Mouse (Mus musculus): ENCODE data around the gene March8. TPM values are rescaled to one million over a fixed set of nuclear protein-coding genes. Genes with fewer than 3 reads are reported as not detected.
"Not testable (repeated sequence)": the region's sequence is repeated elsewhere in the genome, so short reads cannot be mapped to it uniquely, and the experiment has no call there.

Gene March8
- polyA plus RNA-seq, 1 experiment from 2014 or later = 24.0 TPM

DNA sequence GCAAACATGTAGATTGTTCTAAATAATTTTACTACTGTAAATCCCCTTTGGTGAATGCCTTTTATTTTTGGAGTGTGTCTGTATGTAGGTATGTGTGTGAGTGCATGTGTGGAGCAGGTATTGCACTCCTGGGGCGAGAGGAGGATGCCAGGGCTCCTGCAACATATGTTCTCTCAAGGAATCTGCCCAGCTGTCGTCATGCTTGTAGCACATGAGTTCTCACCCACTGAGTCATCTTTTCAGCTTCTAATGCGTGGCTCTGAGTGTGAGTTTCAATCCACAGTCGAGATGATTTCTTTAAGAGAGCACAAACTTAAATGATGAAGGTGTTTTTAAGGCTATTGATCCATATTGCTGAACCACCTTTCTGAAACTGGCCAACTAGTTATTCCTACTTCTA is 13.7 kb downstream of the March8 start:
- no peaks in the 10 kb centered on the region for H3K36me3 ChIP-seq (ENCODE audit: control insufficient read depth, insufficient read depth, low read length)
- ATAC-seq (ENCODE audit: low FRiP score, low TSS enrichment) (no peak), DNase-seq (ENCODE audit: low spot score) (no peak)
- no peak overlapping the region for H3K4me3 ChIP-seq (ENCODE audit: low read depth, low read length)
- no peaks in the 10 kb centered on the region for H3K9me3 ChIP-seq (ENCODE audit: control insufficient read depth, low read length)
- no peak overlapping the region for H3K27ac ChIP-seq (replicated peaks)
- TF ChIP-seq EP300 (optimal IDR thresholded peaks at IDR 0.05) = no peak
- TF ChIP-seq CTCF (IDR thresholded peaks at IDR 0.05; ENCODE audit: low read depth) = no peak
- 74% methylated on average over 4 of the region's 4 CpGs for WGBS
- no peaks in the 10 kb centered on the region for H3K4me1 ChIP-seq (replicated peaks; ENCODE audit: control insufficient read depth, insufficient read depth)
- no peak overlapping the region for H3K9ac ChIP-seq (ENCODE audit: low read length)
- no peak overlapping the region for H3K4me2 ChIP-seq (replicated peaks; ENCODE audit: low read depth)
- no peaks in the 10 kb centered on the region for H3K27me3 ChIP-seq (ENCODE audit: control insufficient read depth, insufficient read depth, low read length)

DNA sequence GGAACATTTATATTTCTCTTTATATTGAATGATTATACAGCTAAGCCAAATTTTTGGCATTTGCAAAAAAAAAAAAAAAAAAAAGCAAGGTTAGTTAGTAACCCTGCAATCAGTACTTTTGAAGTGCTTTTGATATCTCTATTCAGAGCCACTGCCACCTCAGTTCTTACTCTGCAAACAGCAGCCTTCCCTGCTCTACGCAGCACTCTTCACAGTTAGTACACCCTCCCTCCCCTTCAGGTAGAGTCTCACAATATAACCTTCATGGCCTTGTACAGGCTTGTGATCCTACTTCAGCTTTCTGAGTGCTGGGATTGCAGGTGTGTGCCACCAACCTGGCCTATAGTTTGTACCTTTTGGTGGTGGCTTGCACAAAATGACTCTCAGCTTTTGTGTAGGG is 15.6 kb downstream of the March8 start:
- no peak overlapping the region for H3K9ac ChIP-seq (ENCODE audit: low read length)
- no peak for TF ChIP-seq EP300 (optimal IDR thresholded peaks at IDR 0.05)
- TF ChIP-seq CTCF (IDR thresholded peaks at IDR 0.05; ENCODE audit: low read depth) = no peak
- no peak overlapping the region for H3K4me3 ChIP-seq (ENCODE audit: low read depth, low read length)
- H3K36me3 ChIP-seq (ENCODE audit: control insufficient read depth, insufficient read depth, low read length) = no peaks in the 10 kb centered on the region
- no peak overlapping the region for H3K27ac ChIP-seq (replicated peaks)
- WGBS = 80% methylated on average over 1 of the region's 1 CpGs
- no peak overlapping the region for H3K4me2 ChIP-seq (replicated peaks; ENCODE audit: low read depth)
- no peaks in the 10 kb centered on the region for H3K4me1 ChIP-seq (replicated peaks; ENCODE audit: control insufficient read depth, insufficient read depth)
- DNase-seq (ENCODE audit: low spot score) = no peak
- no peaks in the 10 kb centered on the region for H3K27me3 ChIP-seq (ENCODE audit: control insufficient read depth, insufficient read depth, low read length)
- no peak for ATAC-seq (ENCODE audit: low FRiP score, low TSS enrichment)
- H3K9me3 ChIP-seq (ENCODE audit: control insufficient read depth, low read length) = no peaks in the 10 kb centered on the region

DNA sequence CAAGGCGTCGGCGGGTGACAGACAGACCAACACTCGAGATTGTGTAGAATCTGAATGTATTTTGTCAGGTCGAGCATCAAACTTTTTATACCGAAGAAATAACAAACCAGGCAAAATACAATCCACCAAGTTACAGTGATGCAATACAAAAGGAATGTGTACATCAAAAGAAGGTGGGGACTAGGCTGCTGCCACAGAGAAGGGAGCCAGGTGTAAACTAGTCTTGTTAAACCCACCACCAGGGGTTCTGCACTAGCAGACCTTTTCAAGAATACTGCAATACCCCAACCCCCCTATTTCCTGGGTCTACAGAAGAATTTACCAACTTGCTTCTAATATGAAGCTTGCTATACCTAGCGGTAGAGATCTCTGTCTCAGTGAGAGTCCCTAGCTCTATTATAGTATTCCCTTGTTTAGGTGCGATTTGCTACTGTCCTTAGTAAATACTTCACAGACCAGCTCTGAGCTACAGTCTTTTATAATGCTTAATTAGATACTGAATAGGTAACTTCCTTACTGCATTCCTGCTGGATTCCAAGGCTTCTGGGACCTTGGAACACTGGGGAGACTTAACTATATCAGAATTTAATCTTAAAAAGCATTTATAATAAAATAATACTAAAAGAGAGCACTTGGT is 18.6 kb downstream of the March8 start:
- not testable (repeated sequence) for ATAC-seq (ENCODE audit: low FRiP score, low TSS enrichment); DNase-seq (ENCODE audit: low spot score); H3K4me1 ChIP-seq (replicated peaks; ENCODE audit: control insufficient read depth, insufficient read depth); H3K9me3 ChIP-seq (ENCODE audit: control insufficient read depth, low read length); H3K9ac ChIP-seq (ENCODE audit: low read length); H3K27ac ChIP-seq (replicated peaks); H3K4me3 ChIP-seq (ENCODE audit: low read depth, low read length); H3K4me2 ChIP-seq (replicated peaks; ENCODE audit: low read depth); H3K27me3 ChIP-seq (ENCODE audit: control insufficient read depth, insufficient read depth, low read length); H3K36me3 ChIP-seq (ENCODE audit: control insufficient read depth, insufficient read depth, low read length)
- 62% methylated on average over 8 of the region's 8 CpGs for WGBS

DNA sequence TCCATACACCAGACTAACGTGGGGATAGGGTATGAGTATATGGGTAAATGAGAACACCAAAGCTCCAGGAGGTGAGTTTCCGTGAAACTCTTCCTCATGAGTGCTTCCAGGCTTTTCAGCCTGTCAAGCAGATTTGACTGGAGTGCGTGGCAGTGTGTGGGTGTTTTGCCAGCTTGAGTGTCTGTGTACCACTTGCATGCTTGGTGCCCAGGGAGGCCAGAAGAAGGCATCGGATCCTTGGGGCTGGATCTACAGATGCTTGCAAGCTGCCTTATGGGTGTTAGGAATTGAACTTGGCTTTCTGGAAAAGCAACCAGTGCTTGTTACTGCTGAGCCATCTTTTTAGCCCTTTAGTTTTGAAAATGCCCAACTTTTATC is 19.1 kb downstream of the March8 start:
- H3K4me3 ChIP-seq (ENCODE audit: low read depth, low read length) = no peak overlapping the region
- no peak overlapping the region for H3K9ac ChIP-seq (ENCODE audit: low read length)
- no peaks in the 10 kb centered on the region for H3K9me3 ChIP-seq (ENCODE audit: control insufficient read depth, low read length)
- DNase-seq (ENCODE audit: low spot score) (no peak), ATAC-seq (ENCODE audit: low FRiP score, low TSS enrichment) (no peak)
- WGBS = 77% methylated on average over 4 of the region's 4 CpGs
- H3K4me2 ChIP-seq (replicated peaks; ENCODE audit: low read depth) = no peak overlapping the region
- H3K27ac ChIP-seq (replicated peaks) = no peak overlapping the region
- no peaks in the 10 kb centered on the region for H3K4me1 ChIP-seq (replicated peaks; ENCODE audit: control insufficient read depth, insufficient read depth)
- H3K27me3 ChIP-seq (ENCODE audit: control insufficient read depth, insufficient read depth, low read length) = no peaks in the 10 kb centered on the region
- no peaks in the 10 kb centered on the region for H3K36me3 ChIP-seq (ENCODE audit: control insufficient read depth, insufficient read depth, low read length)
- no peak for TF ChIP-seq CTCF (IDR thresholded peaks at IDR 0.05; ENCODE audit: low read depth)
- TF ChIP-seq EP300 (optimal IDR thresholded peaks at IDR 0.05) = no peak

DNA sequence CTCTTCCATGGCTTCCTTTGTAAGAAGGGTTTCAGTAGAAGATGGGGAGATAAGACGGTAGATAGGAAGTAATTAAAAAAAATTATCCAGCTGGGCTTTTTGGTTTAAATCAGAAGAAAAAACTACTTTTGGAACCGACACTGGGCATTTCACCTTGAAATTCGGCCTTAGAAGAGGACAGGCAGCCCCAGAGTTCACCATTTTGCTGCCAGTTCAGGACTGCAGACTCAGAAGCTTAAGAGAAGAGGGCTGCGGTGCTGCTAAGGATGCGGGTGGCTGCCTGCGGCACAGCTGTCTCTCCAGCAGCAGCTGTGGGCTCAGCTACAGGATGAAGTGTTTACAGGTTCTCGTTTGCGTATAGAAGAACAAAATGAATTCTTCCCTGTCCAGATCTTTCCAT is 20.2 kb downstream of the March8 start:
- Histone ChIP-seq H3K4me1 (replicated peaks; ENCODE audit: control insufficient read depth, insufficient read depth) (no peaks in the 10 kb centered on the region), H3K9me3 (ENCODE audit: control insufficient read depth, low read length) (no peaks in the 10 kb centered on the region), H3K27me3 (ENCODE audit: control insufficient read depth, insufficient read depth, low read length) (no peaks in the 10 kb centered on the region), H3K27ac (replicated peaks) (no peak overlapping the region; the same call in 1 of the 2 replicates), H3K9ac (ENCODE audit: low read length) (no peak overlapping the region), H3K36me3 (ENCODE audit: control insufficient read depth, insufficient read depth, low read length) (no peaks in the 10 kb centered on the region), H3K4me2 (replicated peaks; ENCODE audit: low read depth) (no peak overlapping the region), H3K4me3 (ENCODE audit: low read depth, low read length) (no peak overlapping the region)
- no peak for ATAC-seq (ENCODE audit: low FRiP score, low TSS enrichment)
- TF ChIP-seq CTCF (IDR thresholded peaks at IDR 0.05; ENCODE audit: low read depth) (no peak), EP300 (optimal IDR thresholded peaks at IDR 0.05) (no peak)
- 61% methylated on average over 8 of the region's 8 CpGs for WGBS
- DNase-seq (ENCODE audit: low spot score) = no peak

DNA sequence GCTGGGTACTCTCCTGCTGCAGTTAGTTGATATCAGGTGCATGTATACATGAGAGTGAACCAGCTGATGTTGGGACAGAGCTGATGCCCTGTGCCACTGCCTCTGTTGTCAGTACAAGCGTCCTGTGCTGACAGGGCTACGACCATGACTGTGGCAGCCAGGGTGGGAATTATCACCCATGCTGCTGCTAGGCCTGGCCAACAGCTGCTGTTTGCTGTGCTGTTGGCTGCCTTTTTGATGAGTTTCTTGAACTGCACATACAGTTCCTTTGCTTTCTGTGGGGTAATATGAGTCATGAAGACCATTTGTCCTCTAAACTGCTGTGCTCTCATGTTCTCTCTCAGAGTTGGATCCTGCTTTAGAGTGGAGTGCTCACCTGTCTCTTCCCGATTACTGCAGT is 21.4 kb downstream of the March8 start:
- H3K9ac ChIP-seq (ENCODE audit: low read length) = no peak overlapping the region
- H3K27ac ChIP-seq (replicated peaks) = no peak overlapping the region; the same call in 1 of the 2 replicates
- ATAC-seq (ENCODE audit: low FRiP score, low TSS enrichment) (no peak), DNase-seq (ENCODE audit: low spot score) (no peak)
- H3K4me2 ChIP-seq (replicated peaks; ENCODE audit: low read depth) = no peak overlapping the region
- H3K4me3 ChIP-seq (ENCODE audit: low read depth, low read length) = no peak overlapping the region
- no peaks in the 10 kb centered on the region for H3K36me3 ChIP-seq (ENCODE audit: control insufficient read depth, insufficient read depth, low read length)
- no peaks in the 10 kb centered on the region for H3K9me3 ChIP-seq (ENCODE audit: control insufficient read depth, low read length)
- H3K4me1 ChIP-seq (replicated peaks; ENCODE audit: control insufficient read depth, insufficient read depth) = no peaks in the 10 kb centered on the region
- no peak for TF ChIP-seq EP300 (optimal IDR thresholded peaks at IDR 0.05)
- no peak for TF ChIP-seq CTCF (IDR thresholded peaks at IDR 0.05; ENCODE audit: low read depth)
- H3K27me3 ChIP-seq (ENCODE audit: control insufficient read depth, insufficient read depth, low read length) = no peaks in the 10 kb centered on the region
- 70% methylated on average over 3 of the region's 3 CpGs for WGBS

All from stomach, postnatal 0 days (tissue).